Mouse (Mus musculus): ENCODE data around the gene Plekha4.

- TF ChIP-seq CTCF (IDR thresholded peaks at IDR 0.05; ENCODE audit: insufficient read depth, low read depth, low read length) (no peak), POLR2A (IDR thresholded peaks at IDR 0.05; ENCODE audit: insufficient read depth, low read depth, low read length) (no peak)
Measured at GRCm38 (mm10) chr7:45476453-45476852, 49.7 kb upstream of the Plekha4 start.

All from olfactory bulb, adult 2 months (tissue).